Mouse (Mus musculus): ENCODE measurements around the gene Ppp1r13b. TPM values are rescaled to one million over a fixed set of nuclear protein-coding genes. Genes with fewer than 3 reads are reported as not detected.

The Ppp1r13b gene
- polyA plus RNA-seq, 1 experiment = 13.8 TPM

DNA sequence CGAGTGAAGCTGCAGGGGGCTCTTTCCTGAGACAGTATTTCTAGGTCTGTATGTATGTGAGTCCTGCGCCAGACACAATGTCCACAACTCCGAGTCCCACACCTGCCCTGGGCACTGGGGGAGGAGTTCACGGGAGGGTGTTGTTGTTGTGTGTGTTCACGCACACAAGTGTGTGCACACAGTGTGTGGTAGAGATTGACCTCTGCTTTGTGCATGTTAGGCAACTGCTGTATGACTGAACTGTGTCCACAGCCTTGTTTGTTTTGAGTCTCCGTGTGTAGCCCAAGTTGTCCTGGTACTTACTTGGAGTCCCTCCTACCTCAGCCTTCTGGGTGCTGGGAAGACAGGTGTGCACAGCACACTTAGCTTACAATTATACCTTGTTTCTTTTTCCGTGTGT lies 117.3 kb downstream of the Ppp1r13b start:
- H3K4me3 ChIP-seq (ENCODE audit: extremely low read depth, insufficient read depth, insufficient read length) = no peak overlapping the region
- no peaks in the 10 kb centered on the region for H3K4me1 ChIP-seq (ENCODE audit: control insufficient read depth, insufficient read depth, insufficient read length)
- no peak for DNase-seq (ENCODE audit: low read depth in 1 of 2, low spot score in 2 of 2)
- no peak for TF ChIP-seq CTCF (IDR thresholded peaks at IDR 0.05; ENCODE audit: extremely low read depth, insufficient read depth, insufficient read length, insufficient replicate concordance)
- peaks cover 64% of the 10 kb centered on the region for H3K36me3 ChIP-seq (ENCODE audit: control insufficient read depth, insufficient read depth, low read length)
- WGBS = 92% methylated on average over 7 of the region's 7 CpGs
- H3K27me3 ChIP-seq (ENCODE audit: control insufficient read depth, insufficient read depth, low read length) = no peaks in the 10 kb centered on the region
- H3K27ac ChIP-seq (ENCODE audit: insufficient read depth, low read length) = no peak overlapping the region

DNA sequence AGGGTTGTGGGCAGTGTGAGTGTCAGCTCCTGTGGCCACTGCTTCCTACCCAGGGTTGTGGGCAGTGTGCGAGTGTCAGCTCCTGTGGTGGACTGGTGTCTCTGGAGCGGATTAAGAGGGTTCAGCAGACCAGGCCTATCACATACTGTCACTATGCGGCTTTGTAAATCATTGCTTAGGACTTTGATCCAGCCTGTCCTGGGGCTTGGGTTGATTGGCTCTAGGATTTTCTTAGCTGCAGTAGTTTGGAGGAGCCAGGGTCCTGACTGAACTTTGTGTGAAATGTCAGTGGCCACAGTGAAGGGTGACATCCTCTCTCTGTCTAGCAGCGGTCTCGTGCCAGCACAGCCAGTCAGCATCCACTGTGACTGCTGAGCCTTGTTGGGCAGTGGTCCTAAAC lies 117.8 kb downstream of the Ppp1r13b start:
- Histone ChIP-seq H3K27ac (ENCODE audit: insufficient read depth, low read length) (no peak overlapping the region), H3K4me3 (ENCODE audit: extremely low read depth, insufficient read depth, insufficient read length) (no peak overlapping the region), H3K4me1 (ENCODE audit: control insufficient read depth, insufficient read depth, insufficient read length) (no peaks in the 10 kb centered on the region), H3K36me3 (ENCODE audit: control insufficient read depth, insufficient read depth, low read length) (peaks cover 62% of the 10 kb centered on the region), H3K27me3 (ENCODE audit: control insufficient read depth, insufficient read depth, low read length) (no peaks in the 10 kb centered on the region)
- no peak for DNase-seq (ENCODE audit: low read depth in 1 of 2, low spot score in 2 of 2)
- 96% methylated on average over 5 of the region's 5 CpGs for WGBS
- TF ChIP-seq CTCF (IDR thresholded peaks at IDR 0.05; ENCODE audit: extremely low read depth, insufficient read depth, insufficient read length, insufficient replicate concordance) = no peak
- no peak for TF ChIP-seq POLR2A (IDR thresholded peaks at IDR 0.05; ENCODE audit: low read depth, low read length)

DNA sequence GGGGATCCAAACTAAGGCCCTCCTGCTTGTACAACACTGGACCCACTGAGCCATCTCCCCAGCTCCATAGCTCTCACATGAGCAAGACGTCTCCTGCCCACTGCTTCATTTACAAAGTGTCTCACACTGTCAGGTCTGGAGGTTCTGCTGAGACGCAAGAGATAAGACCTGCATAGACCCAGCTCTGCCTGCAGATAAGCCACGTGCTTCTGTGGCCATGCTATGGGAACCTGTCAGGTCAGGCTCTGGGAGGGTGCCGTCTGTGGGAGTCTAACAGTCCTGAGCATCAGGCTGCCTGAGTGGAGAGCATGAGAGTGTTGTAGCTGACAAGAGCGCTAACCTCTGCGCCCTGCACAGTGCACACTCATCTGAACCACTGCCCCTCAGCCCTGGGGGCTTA lies 120.9 kb downstream of the Ppp1r13b start:
- no peak overlapping the region for H3K27ac ChIP-seq (ENCODE audit: insufficient read depth, low read length)
- H3K4me1 ChIP-seq (ENCODE audit: control insufficient read depth, insufficient read depth, insufficient read length) = no peaks in the 10 kb centered on the region
- peaks cover 58% of the 10 kb centered on the region for H3K36me3 ChIP-seq (ENCODE audit: control insufficient read depth, insufficient read depth, low read length)
- H3K27me3 ChIP-seq (ENCODE audit: control insufficient read depth, insufficient read depth, low read length) = no peaks in the 10 kb centered on the region
- no peak overlapping the region for H3K4me3 ChIP-seq (ENCODE audit: extremely low read depth, insufficient read depth, insufficient read length)
- TF ChIP-seq CTCF (IDR thresholded peaks at IDR 0.05; ENCODE audit: extremely low read depth, insufficient read depth, insufficient read length, insufficient replicate concordance) (no peak), POLR2A (IDR thresholded peaks at IDR 0.05; ENCODE audit: low read depth, low read length) (no peak)
- DNase-seq (ENCODE audit: low read depth in 1 of 2, low spot score in 2 of 2) = no peak
- WGBS = 87% methylated on average over 6 of the region's 6 CpGs

DNA sequence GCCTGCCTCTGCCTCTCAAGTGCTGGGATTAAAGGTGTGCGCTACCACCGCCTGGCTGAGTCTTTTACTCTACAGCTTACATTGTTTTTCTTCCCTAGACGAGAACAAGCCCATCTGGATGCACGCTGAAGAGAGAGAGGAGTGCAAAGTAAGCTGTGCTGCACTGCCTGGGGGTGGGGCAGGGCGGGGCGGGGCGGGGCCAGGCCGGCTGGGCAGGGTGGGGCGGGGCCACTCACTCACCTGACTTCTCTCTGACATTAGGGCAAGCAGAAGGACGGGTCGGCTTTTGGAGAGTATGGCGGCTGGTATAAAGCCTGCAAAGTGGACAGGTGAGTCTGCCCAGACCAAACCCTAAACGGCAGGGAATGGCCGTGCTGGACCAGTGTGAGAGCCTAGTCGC lies 122.7 kb downstream of the Ppp1r13b start:
- Histone ChIP-seq H3K4me1 (ENCODE audit: control insufficient read depth, insufficient read depth, insufficient read length) (no peaks in the 10 kb centered on the region), H3K27me3 (ENCODE audit: control insufficient read depth, insufficient read depth, low read length) (no peaks in the 10 kb centered on the region), H3K36me3 (ENCODE audit: control insufficient read depth, insufficient read depth, low read length) (peaks cover 64% of the 10 kb centered on the region), H3K4me3 (ENCODE audit: extremely low read depth, insufficient read depth, insufficient read length) (no peak overlapping the region), H3K27ac (ENCODE audit: insufficient read depth, low read length) (no peak overlapping the region)
- DNase-seq (ENCODE audit: low read depth in 1 of 2, low spot score in 2 of 2) = no peak
- no peak for TF ChIP-seq POLR2A (IDR thresholded peaks at IDR 0.05; ENCODE audit: low read depth, low read length)
- no peak for TF ChIP-seq CTCF (IDR thresholded peaks at IDR 0.05; ENCODE audit: extremely low read depth, insufficient read depth, insufficient read length, insufficient replicate concordance)
- WGBS = 83% methylated on average over 15 of the region's 15 CpGs

DNA sequence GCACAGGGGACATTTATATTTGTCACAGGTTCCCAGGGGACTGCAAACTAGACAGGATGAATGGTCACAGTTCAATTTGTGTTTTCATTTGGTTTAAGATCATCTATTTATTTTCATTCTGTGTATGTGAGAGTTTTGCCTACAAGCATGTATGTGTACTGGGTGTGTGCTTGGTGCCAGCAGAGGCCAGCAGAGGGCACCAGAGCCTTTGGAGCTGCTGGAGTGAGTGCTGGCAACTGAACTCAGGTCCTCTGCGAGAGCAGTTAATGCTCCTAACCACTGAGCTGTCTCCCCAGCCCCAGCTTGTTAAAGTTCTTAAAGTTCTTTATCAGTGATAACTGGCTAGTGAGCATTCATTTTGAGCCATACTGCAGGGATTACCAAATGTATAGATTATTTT lies 128.4 kb downstream of the Ppp1r13b start:
- no peak for DNase-seq (ENCODE audit: low read depth in 1 of 2, low spot score in 2 of 2)
- Histone ChIP-seq H3K27ac (ENCODE audit: insufficient read depth, low read length) (no peak overlapping the region), H3K36me3 (ENCODE audit: control insufficient read depth, insufficient read depth, low read length) (peaks cover 60% of the 10 kb centered on the region), H3K4me1 (ENCODE audit: control insufficient read depth, insufficient read depth, insufficient read length) (no peaks in the 10 kb centered on the region), H3K27me3 (ENCODE audit: control insufficient read depth, insufficient read depth, low read length) (no peaks in the 10 kb centered on the region), H3K4me3 (ENCODE audit: extremely low read depth, insufficient read depth, insufficient read length) (no peak overlapping the region)
- TF ChIP-seq CTCF (IDR thresholded peaks at IDR 0.05; ENCODE audit: extremely low read depth, insufficient read depth, insufficient read length, insufficient replicate concordance) (no peak), POLR2A (IDR thresholded peaks at IDR 0.05; ENCODE audit: low read depth, low read length) (no peak)
- 96% methylated on average over 1 of the region's 1 CpGs for WGBS

Other genes with a start within 250 kb of the Ppp1r13b start
- 139 and 197 TPM in 2 replicates for gene Ckb, start 235.8 kb downstream of the Ppp1r13b start, polyA plus RNA-seq (2012; rRNA removed)
- 40.6 and 48.1 TPM in 2 replicates for gene Trmt61a, start 230.0 kb downstream of the Ppp1r13b start, polyA plus RNA-seq (2012; rRNA removed)
- 6.2 and 7.7 TPM in 2 replicates for gene Bag5, start 194.9 kb downstream of the Ppp1r13b start, polyA plus RNA-seq (2012; rRNA removed)
- gene Apopt1, start 194.8 kb downstream of the Ppp1r13b start, polyA plus RNA-seq (2012; rRNA removed) = 22.2 and 33.3 TPM in 2 replicates
- gene Klc1, start 149.3 kb downstream of the Ppp1r13b start, polyA plus RNA-seq (2012; rRNA removed) = 43.5 and 46.4 TPM in 2 replicates
- 5.0 and 6.8 TPM in 2 replicates for gene Xrcc3, start 94.2 kb downstream of the Ppp1r13b start, polyA plus RNA-seq (2012; rRNA removed)
- gene Zfyve21, start 93.9 kb downstream of the Ppp1r13b start, polyA plus RNA-seq (2012; rRNA removed) = 13.3 and 14.7 TPM in 2 replicates
- 8.8 and 9.3 TPM in 2 replicates for gene Atp5mpl, start 58.9 kb upstream of the Ppp1r13b start, polyA plus RNA-seq (2012; rRNA removed)
- gene Tdrd9, start 63.4 kb upstream of the Ppp1r13b start, polyA plus RNA-seq (2012; rRNA removed) = 0.02 TPM in 1 of 2 replicates, not detected in the other
- gene Rd3l, start 73.2 kb upstream of the Ppp1r13b start, polyA plus RNA-seq (2012; rRNA removed) = not detected in 2 replicates
- 0.08 and 0.54 TPM in 2 replicates for gene Aspg, start 198.6 kb upstream of the Ppp1r13b start, polyA plus RNA-seq (2012; rRNA removed)
- 1.8 and 2.1 TPM in 2 replicates for gene Kif26a, start 238.1 kb upstream of the Ppp1r13b start, polyA plus RNA-seq (2012; rRNA removed)